Mouse (Mus musculus): ENCODE results near the gene AI597479. TPM values are rescaled to one million over a fixed set of nuclear protein-coding genes. Genes with fewer than 3 reads are reported as not detected.
"Not testable (repeated sequence)": the region's sequence is repeated elsewhere in the genome, so short reads cannot be mapped to it uniquely, and the experiment has no call there.

Gene AI597479
- polyA plus RNA-seq, 1 experiment from 2014 or later: 42.8 TPM

DNA sequence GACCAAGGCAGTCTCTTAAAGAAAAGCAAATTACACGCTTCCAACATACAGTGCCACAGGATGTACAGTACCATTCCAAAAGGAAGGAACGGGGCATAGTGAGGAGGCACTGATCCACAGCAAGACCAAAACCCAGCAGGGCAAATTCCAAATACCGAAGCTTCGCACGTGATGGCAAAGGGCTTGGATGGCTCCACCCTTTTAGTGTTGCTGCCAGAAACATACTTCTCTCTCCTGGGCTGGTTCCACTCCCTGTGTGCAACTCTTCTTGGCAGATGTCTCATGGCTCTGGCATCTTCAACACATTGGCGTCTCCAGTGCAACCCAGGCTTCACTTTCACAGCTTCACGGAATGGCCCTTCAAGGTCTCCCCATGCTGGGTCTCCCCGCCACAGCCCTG lies 18.9 kb downstream of the AI597479 start:
- ATAC-seq: no peak
- no peaks in the 10 kb centered on the region for H3K27me3 ChIP-seq (replicated peaks; ENCODE audit: control insufficient read depth, insufficient read depth, low read length)
- H3K27ac ChIP-seq (ENCODE audit: low read depth, low read length): no peak overlapping the region
- no peaks in the 10 kb centered on the region for H3K9me3 ChIP-seq (ENCODE audit: control insufficient read depth, low read length)
- H3K4me1 ChIP-seq (ENCODE audit: control insufficient read depth, insufficient read depth, low read depth, low read length): no peaks in the 10 kb centered on the region
- H3K9ac ChIP-seq (ENCODE audit: low read depth, low read length): no peak overlapping the region
- H3K36me3 ChIP-seq (ENCODE audit: control insufficient read depth, insufficient read depth, low read length): peaks cover 26% of the 10 kb centered on the region
- WGBS: 98% methylated on average over 8 of the region's 8 CpGs
- H3K4me3 ChIP-seq (ENCODE audit: low read length): no peak overlapping the region
- no peak overlapping the region for H3K4me2 ChIP-seq (ENCODE audit: low read length)

DNA sequence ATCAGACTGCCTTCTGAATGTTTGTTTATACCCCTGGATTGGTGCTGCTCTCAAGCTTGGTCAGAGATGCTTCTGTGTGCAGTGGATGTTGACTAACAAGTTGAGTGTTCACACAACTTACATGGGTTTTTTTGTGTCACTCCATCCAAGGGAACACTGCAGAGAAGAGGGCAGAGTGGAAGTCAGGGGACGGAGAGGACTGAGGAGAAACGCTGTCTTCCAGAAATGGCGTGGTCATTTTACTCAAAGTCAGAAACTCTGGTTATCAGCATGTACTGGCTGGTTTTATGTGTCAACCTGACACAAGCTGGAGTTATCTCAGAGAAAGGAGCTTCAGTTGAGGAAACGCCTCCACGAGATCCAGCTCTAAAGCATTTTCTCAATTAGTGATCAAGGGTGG lies 22.4 kb downstream of the AI597479 start:
- H3K36me3 ChIP-seq (ENCODE audit: control insufficient read depth, insufficient read depth, low read length): peaks cover 17% of the 10 kb centered on the region
- no peak for ATAC-seq
- H3K9ac ChIP-seq (ENCODE audit: low read depth, low read length): no peak overlapping the region
- H3K4me2 ChIP-seq (ENCODE audit: low read length): no peak overlapping the region
- no peaks in the 10 kb centered on the region for H3K9me3 ChIP-seq (ENCODE audit: control insufficient read depth, low read length)
- H3K27me3 ChIP-seq (replicated peaks; ENCODE audit: control insufficient read depth, insufficient read depth, low read length): no peaks in the 10 kb centered on the region
- H3K4me1 ChIP-seq (ENCODE audit: control insufficient read depth, insufficient read depth, low read depth, low read length): no peaks in the 10 kb centered on the region
- no peak overlapping the region for H3K4me3 ChIP-seq (ENCODE audit: low read length)
- H3K27ac ChIP-seq (ENCODE audit: low read depth, low read length): no peak overlapping the region
- WGBS: 98% methylated on average over 5 of the region's 5 CpGs

DNA sequence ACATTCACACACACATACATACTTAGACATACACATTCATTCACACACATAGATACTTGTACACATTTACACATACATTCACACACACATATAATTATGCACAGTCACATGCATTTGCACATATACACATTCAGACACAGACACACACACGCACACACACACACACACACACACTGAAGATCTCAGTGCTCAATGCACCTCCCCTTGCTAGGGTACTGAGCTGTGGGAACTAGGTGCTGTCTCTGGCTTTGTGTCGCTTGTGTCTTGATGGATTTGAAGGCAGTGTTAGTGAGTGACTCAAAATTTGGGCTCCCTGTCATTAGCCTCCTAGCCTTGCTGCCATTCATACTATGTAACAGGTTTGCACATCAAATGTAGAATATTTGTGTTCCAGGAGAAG lies 24.1 kb downstream of the AI597479 start:
- Histone ChIP-seq H3K27me3 (replicated peaks; ENCODE audit: control insufficient read depth, insufficient read depth, low read length) (no peaks in the 10 kb centered on the region), H3K36me3 (ENCODE audit: control insufficient read depth, insufficient read depth, low read length) (peaks cover 10% of the 10 kb centered on the region), H3K27ac (ENCODE audit: low read depth, low read length) (no peak overlapping the region), H3K4me1 (ENCODE audit: control insufficient read depth, insufficient read depth, low read depth, low read length) (no peaks in the 10 kb centered on the region), H3K4me3 (ENCODE audit: low read length) (no peak overlapping the region), H3K9me3 (ENCODE audit: control insufficient read depth, low read length) (no peaks in the 10 kb centered on the region), H3K4me2 (ENCODE audit: low read length) (no peak overlapping the region), H3K9ac (ENCODE audit: low read depth, low read length) (no peak overlapping the region)
- ATAC-seq: no peak
- 91% methylated on average over 2 of the region's 2 CpGs for WGBS

DNA sequence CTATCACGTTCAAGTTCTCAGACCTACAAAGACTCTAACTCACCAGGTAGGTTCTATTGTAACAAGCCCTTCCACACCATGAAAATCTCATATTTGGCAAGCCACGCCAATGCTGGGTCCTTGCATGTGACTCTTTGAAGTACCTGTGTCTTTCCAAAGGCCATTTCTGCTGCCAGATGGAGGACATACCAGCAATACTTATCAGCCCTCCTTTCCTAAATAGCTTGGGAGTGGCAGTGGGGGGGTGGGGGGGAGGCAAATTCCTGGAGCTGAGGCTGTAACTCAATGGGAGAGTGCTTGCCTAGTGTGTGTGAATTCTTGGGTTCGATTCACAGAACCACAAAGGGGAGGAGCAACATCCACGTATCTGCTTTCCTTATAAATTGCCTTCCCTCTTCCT lies 26.2 kb downstream of the AI597479 start:
- no peak for ATAC-seq
- Histone ChIP-seq H3K9me3 (ENCODE audit: control insufficient read depth, low read length) (no peaks in the 10 kb centered on the region), H3K27ac (ENCODE audit: low read depth, low read length) (no peak overlapping the region), H3K27me3 (replicated peaks; ENCODE audit: control insufficient read depth, insufficient read depth, low read length) (no peaks in the 10 kb centered on the region), H3K36me3 (ENCODE audit: control insufficient read depth, insufficient read depth, low read length) (peaks cover 6% of the 10 kb centered on the region), H3K4me3 (ENCODE audit: low read length) (no peak overlapping the region), H3K4me2 (ENCODE audit: low read length) (no peak overlapping the region), H3K4me1 (ENCODE audit: control insufficient read depth, insufficient read depth, low read depth, low read length) (no peaks in the 10 kb centered on the region), H3K9ac (ENCODE audit: low read depth, low read length) (no peak overlapping the region)
- 84% methylated on average over 4 of the region's 4 CpGs for WGBS

DNA sequence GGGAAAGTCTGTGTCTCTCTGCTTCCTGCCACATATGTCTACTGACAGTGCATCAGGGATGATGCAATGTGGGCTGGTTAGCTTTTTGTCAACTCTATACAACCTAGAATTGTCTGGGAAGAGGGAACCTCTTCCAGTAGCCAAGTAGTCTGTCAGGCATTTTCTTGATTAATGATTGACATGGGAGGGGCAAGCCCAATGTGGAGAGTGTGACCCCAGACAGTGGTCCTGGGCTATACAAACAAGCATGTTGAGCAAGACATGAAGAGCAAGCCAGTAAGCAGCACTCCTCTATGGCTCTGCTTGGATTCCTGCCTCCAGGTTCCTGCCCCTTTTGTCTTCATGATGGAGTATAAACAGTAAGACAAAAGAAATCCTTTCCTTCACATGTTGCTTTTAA lies 28.7 kb downstream of the AI597479 start:
- H3K36me3 ChIP-seq (ENCODE audit: control insufficient read depth, insufficient read depth, low read length): peaks cover 4% of the 10 kb centered on the region
- no peaks in the 10 kb centered on the region for H3K27me3 ChIP-seq (replicated peaks; ENCODE audit: control insufficient read depth, insufficient read depth, low read length)
- no peak overlapping the region for H3K4me3 ChIP-seq (ENCODE audit: low read length)
- no peak overlapping the region for H3K27ac ChIP-seq (ENCODE audit: low read depth, low read length)
- no peak overlapping the region for H3K9ac ChIP-seq (ENCODE audit: low read depth, low read length)
- H3K4me2 ChIP-seq (ENCODE audit: low read length): no peak overlapping the region
- no peaks in the 10 kb centered on the region for H3K4me1 ChIP-seq (ENCODE audit: control insufficient read depth, insufficient read depth, low read depth, low read length)
- no peak for ATAC-seq
- H3K9me3 ChIP-seq (ENCODE audit: control insufficient read depth, low read length): no peaks in the 10 kb centered on the region

DNA sequence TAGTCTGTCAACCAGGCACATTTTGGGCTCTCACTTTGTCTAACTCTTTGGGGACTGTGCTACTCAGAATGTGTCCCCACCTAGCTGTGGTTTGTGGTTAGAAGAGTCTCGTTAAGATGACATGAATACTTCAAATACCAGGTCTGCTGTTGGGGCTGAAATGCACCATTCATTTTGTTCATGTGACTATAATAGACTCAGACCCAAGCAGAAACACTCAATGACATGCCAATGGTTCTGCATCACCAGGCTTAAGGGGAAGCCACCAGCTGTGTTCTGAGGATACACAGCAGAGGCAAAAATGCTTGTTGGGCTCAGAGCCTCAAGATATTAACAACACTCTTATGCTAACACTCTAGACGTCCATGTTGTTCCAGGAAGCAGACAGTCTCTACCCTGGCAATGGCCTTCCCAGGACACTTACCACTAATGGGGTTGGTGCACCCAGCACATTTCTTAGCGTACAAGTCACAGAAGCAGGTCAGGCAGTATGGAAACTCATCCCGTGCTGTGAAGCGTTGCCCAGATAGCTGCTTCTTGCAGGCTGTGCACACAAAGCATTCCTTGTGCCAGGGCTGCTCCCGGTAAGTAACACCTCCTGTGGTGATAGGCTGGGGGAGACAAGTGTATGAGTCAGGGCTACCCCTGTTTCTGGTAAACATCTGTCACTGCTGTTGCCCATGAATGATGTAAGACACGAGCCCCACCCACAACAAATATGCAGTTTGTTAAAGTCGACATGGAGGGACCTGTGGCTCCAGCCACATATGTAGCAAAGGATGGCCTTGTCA lies 29.5 kb downstream of the AI597479 start:
- Histone ChIP-seq H3K36me3 (ENCODE audit: control insufficient read depth, insufficient read depth, low read length) (peaks cover 4% of the 10 kb centered on the region), H3K27me3 (replicated peaks; ENCODE audit: control insufficient read depth, insufficient read depth, low read length) (no peaks in the 10 kb centered on the region), H3K4me3 (ENCODE audit: low read length) (no peak overlapping the region), H3K9me3 (ENCODE audit: control insufficient read depth, low read length) (no peaks in the 10 kb centered on the region), H3K27ac (ENCODE audit: low read depth, low read length) (no peak overlapping the region), H3K4me2 (ENCODE audit: low read length) (no peak overlapping the region), H3K4me1 (ENCODE audit: control insufficient read depth, insufficient read depth, low read depth, low read length) (no peaks in the 10 kb centered on the region), H3K9ac (ENCODE audit: low read depth, low read length) (no peak overlapping the region)
- WGBS: 77% methylated on average over 8 of the region's 8 CpGs
- ATAC-seq: no peak

DNA sequence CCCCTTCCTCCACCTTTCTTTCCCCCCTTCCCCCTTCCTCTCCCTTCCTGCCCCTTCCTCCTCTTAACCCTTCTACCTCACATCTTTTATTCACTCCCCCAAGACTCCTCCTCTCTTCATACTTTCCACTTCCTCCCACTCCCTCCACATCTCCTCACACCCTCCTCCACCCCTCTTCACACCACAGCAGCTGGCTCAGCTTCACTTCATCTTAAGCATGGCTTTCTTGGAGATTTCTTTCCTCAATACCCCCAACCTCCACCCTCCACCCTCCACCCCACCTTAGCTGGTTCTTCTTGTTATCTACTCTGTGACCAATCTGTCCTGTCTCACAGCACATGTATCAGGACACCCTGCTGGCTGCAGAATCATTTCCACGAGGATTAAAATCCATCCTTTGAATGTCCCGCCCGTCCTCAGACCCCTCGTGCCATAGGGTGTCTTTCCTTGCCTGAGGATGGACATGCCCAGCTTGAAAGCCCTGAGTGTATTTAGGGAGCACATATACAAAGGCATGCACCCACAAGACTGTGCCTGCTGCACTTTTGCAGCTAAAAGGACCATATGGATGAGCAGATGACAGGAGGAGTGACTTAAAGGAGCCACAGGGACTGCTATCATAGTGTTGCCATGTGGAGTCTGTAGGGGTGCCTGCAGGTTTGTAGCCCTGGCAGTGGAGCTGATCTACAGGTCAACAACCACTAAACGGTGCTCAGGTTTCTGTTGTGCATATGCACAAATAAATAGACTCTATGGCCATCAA lies 31.9 kb downstream of the AI597479 start:
- 0 out of 2 replicates have a peak, but pooled peaks cover 4% of the 10 kb centered on the region for H3K36me3 ChIP-seq (ENCODE audit: control insufficient read depth, insufficient read depth, low read length)
- no peak overlapping the region for H3K4me2 ChIP-seq (ENCODE audit: low read length)
- H3K4me3 ChIP-seq (ENCODE audit: low read length): no peak overlapping the region
- ATAC-seq: no peak
- 75% methylated on average over 5 of the region's 5 CpGs for WGBS
- H3K27ac ChIP-seq (ENCODE audit: low read depth, low read length): no peak overlapping the region
- no peaks in the 10 kb centered on the region for H3K9me3 ChIP-seq (ENCODE audit: control insufficient read depth, low read length)
- H3K4me1 ChIP-seq (ENCODE audit: control insufficient read depth, insufficient read depth, low read depth, low read length): no peaks in the 10 kb centered on the region
- H3K9ac ChIP-seq (ENCODE audit: low read depth, low read length): no peak overlapping the region
- no peaks in the 10 kb centered on the region for H3K27me3 ChIP-seq (replicated peaks; ENCODE audit: control insufficient read depth, insufficient read depth, low read length)

DNA sequence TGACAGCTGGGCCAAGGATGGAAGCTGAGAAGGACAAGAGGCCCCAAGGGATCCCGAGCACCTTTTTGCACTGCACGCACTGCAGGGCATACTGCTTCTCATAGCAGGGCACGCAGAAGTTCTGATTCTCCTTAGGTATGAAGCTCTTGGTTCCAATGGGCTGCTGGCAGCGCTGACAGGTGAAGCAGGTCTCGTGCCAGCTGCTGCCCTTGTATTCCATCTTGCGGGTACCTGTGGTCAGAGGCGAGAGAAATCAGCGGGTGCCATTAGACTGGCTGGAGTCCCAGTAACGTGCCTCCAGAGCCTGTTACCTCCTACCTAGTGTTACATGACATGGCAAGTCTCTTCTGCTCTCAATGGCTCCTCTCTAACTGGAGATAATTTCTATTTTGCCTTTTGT lies 33.1 kb downstream of the AI597479 start:
- no peak overlapping the region for H3K4me2 ChIP-seq (ENCODE audit: low read length)
- 91% methylated on average over 9 of the region's 9 CpGs for WGBS
- no peak for ATAC-seq
- no peak overlapping the region for H3K4me3 ChIP-seq (ENCODE audit: low read length)
- no peaks in the 10 kb centered on the region for H3K9me3 ChIP-seq (ENCODE audit: control insufficient read depth, low read length)
- H3K4me1 ChIP-seq (ENCODE audit: control insufficient read depth, insufficient read depth, low read depth, low read length): no peaks in the 10 kb centered on the region
- 0 out of 2 replicates have a peak, but pooled peaks cover 4% of the 10 kb centered on the region for H3K36me3 ChIP-seq (ENCODE audit: control insufficient read depth, insufficient read depth, low read length)
- no peak overlapping the region for H3K27ac ChIP-seq (ENCODE audit: low read depth, low read length)
- no peaks in the 10 kb centered on the region for H3K27me3 ChIP-seq (replicated peaks; ENCODE audit: control insufficient read depth, insufficient read depth, low read length)
- no peak overlapping the region for H3K9ac ChIP-seq (ENCODE audit: low read depth, low read length)

DNA sequence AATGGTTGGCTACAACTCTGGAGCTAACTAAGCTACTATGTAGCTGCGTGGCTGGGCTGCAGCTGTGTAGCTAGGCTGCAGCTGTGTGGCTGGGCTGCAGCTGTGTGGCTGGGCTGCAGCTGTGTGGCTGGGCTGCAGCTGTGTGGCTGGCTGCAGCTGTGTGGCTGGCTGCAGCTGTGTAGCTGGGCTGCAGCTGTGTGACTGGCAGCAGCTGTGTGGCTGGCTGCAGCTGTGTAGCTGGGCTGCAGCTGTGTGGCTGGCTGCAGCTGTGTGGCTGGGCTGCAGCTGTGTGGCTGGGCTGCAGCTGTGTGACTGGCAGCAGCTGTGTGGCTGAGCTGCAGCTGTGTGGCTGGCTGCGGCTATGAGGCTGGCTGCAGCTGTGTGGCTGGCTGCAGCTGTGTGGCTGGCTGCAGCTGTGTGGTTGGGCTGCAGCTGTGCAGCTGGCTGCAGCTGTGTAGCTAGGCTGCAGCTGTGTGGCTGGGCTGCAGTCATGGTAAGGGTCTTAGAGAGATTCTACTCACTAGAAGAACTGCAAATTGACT lies 38.0 kb downstream of the AI597479 start:
- H3K4me1 ChIP-seq (ENCODE audit: control insufficient read depth, insufficient read depth, low read depth, low read length); H3K36me3 ChIP-seq (ENCODE audit: control insufficient read depth, insufficient read depth, low read length); H3K4me3 ChIP-seq (ENCODE audit: low read length); H3K9ac ChIP-seq (ENCODE audit: low read depth, low read length); H3K9me3 ChIP-seq (ENCODE audit: control insufficient read depth, low read length); H3K27ac ChIP-seq (ENCODE audit: low read depth, low read length); ATAC-seq; H3K27me3 ChIP-seq (replicated peaks; ENCODE audit: control insufficient read depth, insufficient read depth, low read length); H3K4me2 ChIP-seq (ENCODE audit: low read length): not testable (repeated sequence)
- WGBS: 82% methylated on average over 2 of the region's 2 CpGs

Data from hindbrain, embryonic 16.5 days (tissue).